Mouse (Mus musculus): ENCODE measurements around the gene Ptpn6. TPM values are rescaled to one million over a fixed set of nuclear protein-coding genes. Genes with fewer than 3 reads are reported as not detected.

The Ptpn6 gene
- polyA plus RNA-seq, 1 experiment from 2014 or later: 24.0 TPM

DNA sequence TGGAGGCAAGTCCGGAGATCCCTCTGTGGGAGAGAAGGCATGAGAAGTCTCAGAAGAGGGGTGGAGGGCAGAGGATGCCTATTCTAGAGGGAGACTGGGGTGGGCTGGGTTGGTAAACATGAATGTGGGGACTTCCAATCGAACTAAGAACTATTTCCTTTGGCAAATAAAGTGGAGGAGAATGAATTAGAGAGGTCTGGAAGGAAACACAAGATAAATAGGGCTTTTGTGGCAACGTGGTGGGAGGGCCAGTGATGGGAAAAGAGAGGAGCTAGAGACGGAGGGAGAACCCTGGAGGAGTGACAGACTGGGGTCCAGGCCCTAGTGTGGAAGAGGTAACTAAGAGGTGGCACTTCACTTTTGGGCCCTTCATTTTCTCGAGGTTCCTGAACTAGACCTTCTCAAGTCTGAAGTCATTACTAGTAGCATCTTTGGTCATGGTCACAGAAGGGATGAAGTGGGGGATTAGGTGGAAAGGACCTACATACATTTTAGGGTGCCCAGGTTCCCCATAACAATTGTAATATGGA, 18.9 kb upstream of the Ptpn6 start:
- 9% methylated on average over 5 of the region's 5 CpGs for WGBS
- Histone ChIP-seq H3K4me1 (ENCODE audit: insufficient read depth, low read depth, low read length) (peaks cover 20% of the 10 kb centered on the region), H3K4me3 (ENCODE audit: low read depth, low read length) (peak overlapping the region; percentile 93), H3K9ac (replicated peaks; ENCODE audit: low read depth) (0 out of 2 replicates have a peak overlapping the region, but pooled peaks have one; percentile 86), H3K4me2 (replicated peaks; ENCODE audit: low read depth, low read length) (peak overlapping the region; percentile 64), H3K36me3 (ENCODE audit: insufficient read depth, low read length) (no peaks in the 10 kb centered on the region), H3K9me3 (ENCODE audit: low read length) (no peaks in the 10 kb centered on the region), H3K27me3 (replicated peaks; ENCODE audit: insufficient read depth, low read length) (no peaks in the 10 kb centered on the region), H3K27ac (ENCODE audit: low read length) (peak overlapping the region; percentile 97)
- ATAC-seq (no peak), DNase-seq (ENCODE audit: low spot score) (no peak)
- TF ChIP-seq EP300 (IDR thresholded peaks at IDR 0.05) (no peak), CTCF (IDR thresholded peaks at IDR 0.05) (no peak)

DNA sequence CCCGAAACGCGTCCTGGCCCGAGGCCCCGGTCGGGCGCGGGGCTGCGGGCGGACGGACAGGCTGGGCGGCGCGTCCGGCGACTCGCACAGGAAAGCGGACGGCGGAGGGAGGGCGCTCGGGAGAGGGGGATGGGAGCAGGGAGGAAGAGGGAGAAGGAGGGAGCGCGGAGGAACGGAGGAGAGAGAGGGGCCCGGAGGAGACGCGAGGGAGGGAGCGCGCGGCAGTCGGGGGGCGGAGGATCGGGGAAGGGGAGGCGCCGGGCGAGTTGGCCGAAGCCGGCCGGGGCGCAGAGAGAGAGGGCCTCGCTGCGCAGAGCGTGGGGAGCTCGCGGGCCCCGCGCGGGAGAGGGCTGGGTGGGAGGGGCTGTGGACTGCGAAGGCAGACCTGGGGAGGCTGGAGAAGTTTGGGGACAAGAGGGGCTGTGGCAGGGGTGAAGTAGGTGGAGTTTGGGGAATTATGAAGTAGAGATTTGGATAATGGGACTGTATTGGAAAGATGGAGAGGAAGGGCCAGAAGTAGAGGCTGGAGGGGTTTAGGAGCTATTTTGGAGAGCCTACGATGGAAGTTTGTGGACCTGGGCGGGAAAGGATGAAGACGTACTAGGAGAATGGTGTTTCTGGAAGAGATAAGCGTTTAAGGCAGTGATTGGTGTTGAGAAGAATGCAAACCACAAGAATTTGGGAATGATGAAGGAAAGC, 18.3 kb upstream of the Ptpn6 start:
- peak overlapping the region; percentile 97 for H3K27ac ChIP-seq (ENCODE audit: low read length)
- TF ChIP-seq CTCF (IDR thresholded peaks at IDR 0.05) (no peak), EP300 (IDR thresholded peaks at IDR 0.05) (no peak)
- no peaks in the 10 kb centered on the region for H3K36me3 ChIP-seq (ENCODE audit: insufficient read depth, low read length)
- no peaks in the 10 kb centered on the region for H3K9me3 ChIP-seq (ENCODE audit: low read length)
- 2% methylated on average over 46 of the region's 54 CpGs for WGBS
- peaks cover 20% of the 10 kb centered on the region for H3K4me1 ChIP-seq (ENCODE audit: insufficient read depth, low read depth, low read length)
- ATAC-seq (peak; percentile 75), DNase-seq (ENCODE audit: low spot score) (peak; percentile 94)
- H3K27me3 ChIP-seq (replicated peaks; ENCODE audit: insufficient read depth, low read length): no peaks in the 10 kb centered on the region
- peak overlapping the region; percentile 86 for H3K9ac ChIP-seq (replicated peaks; ENCODE audit: low read depth)
- peak overlapping the region; percentile 93 for H3K4me3 ChIP-seq (ENCODE audit: low read depth, low read length)
- H3K4me2 ChIP-seq (replicated peaks; ENCODE audit: low read depth, low read length): peak overlapping the region; percentile 64

DNA sequence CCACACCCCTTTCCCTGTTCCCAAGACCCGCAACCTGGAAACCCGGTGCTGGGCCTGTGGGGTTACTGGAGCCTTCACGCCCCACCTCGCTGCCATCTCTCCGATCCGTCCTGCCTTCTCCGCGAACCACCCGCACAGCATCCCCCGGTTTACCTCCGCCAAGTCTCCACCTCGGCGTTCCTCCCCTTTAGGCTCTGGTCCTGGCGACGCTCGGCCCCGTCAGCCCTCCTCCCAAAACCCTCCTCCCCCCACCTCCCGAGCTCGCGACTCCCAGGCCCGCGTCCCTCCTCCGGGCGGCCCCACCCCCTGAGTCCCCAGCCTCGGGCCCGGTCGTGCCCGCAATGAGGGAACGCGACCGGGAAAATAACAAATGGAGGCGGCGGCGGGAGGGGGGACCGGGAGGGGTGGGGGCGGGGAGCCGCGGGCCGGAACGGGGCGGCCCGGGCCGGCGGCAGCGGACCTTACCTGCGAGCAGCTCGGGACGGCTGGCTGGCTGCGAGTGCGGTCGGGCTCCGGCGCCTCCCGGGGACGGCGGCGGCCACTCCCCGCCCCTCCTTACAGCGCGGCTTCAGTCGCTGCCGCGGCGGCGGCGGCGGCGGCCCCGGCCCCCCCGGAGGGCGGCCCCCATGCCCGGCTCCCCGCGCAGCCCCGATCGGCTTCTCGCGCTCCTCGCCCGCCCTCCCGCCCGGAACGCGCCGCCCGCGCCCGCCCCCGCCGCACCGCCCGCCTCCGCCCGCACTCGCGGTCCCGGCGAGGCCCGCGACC, 17.5 kb upstream of the Ptpn6 start, which contains the start of the genes Gm45234 and Atn1:
TSS of gene Gm45234 (minus strand) at position 191 of the 765 bp plus-strand sequence.
TSS of gene Atn1 (minus strand) at position 694 of the 765 bp plus-strand sequence.
- no peaks in the 10 kb centered on the region for H3K27me3 ChIP-seq (replicated peaks; ENCODE audit: insufficient read depth, low read length)
- peak within 1 kb of the TSS; percentile 64 for H3K4me2 ChIP-seq (replicated peaks; ENCODE audit: low read depth, low read length)
- peak within 1 kb of the TSS; percentile 86 for H3K9ac ChIP-seq (replicated peaks; ENCODE audit: low read depth)
- DNase-seq (ENCODE audit: low spot score) (peak; percentile 89), ATAC-seq (peak; percentile 76)
- H3K4me1 ChIP-seq (ENCODE audit: insufficient read depth, low read depth, low read length): peaks cover 20% of the 10 kb centered on the region
- peak within 1 kb of the TSS; percentile 97 for H3K27ac ChIP-seq (ENCODE audit: low read length)
- TF ChIP-seq CTCF (IDR thresholded peaks at IDR 0.05) (no peak), EP300 (IDR thresholded peaks at IDR 0.05) (no peak)
- no peaks in the 10 kb centered on the region for H3K9me3 ChIP-seq (ENCODE audit: low read length)
- H3K36me3 ChIP-seq (ENCODE audit: insufficient read depth, low read length): no peaks in the 10 kb centered on the region
- H3K4me3 ChIP-seq (ENCODE audit: low read depth, low read length): peak within 1 kb of the TSS; percentile 93
- WGBS: under 1% methylated on average over 35 of the region's 100 CpGs

DNA sequence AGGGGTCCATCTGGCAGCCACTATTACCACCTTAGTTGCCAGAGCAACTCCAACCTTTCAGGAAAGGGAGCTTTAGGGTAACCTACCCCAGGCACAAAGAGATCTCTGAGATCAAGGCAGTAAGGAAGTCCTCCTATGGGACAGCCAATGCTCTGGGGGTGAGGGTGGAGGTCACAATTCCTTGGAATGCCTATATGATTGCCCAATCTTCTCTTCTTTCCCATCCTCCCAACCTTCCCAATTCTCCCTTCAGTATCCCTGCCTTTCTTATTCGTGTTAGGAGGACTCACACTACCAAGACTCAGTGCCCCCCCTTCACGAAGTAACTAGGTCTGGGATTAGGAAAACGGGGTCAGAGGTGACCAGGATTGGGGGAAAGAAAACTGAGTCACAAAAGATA, 16.8 kb upstream of the Ptpn6 start:
- DNase-seq (ENCODE audit: low spot score) (peak; percentile 58), ATAC-seq (no peak)
- H3K27ac ChIP-seq (ENCODE audit: low read length): peak overlapping the region; percentile 97
- H3K9ac ChIP-seq (replicated peaks; ENCODE audit: low read depth): peak overlapping the region; percentile 86
- peak overlapping the region; percentile 93 for H3K4me3 ChIP-seq (ENCODE audit: low read depth, low read length)
- H3K4me2 ChIP-seq (replicated peaks; ENCODE audit: low read depth, low read length): peak overlapping the region; percentile 64
- no peaks in the 10 kb centered on the region for H3K36me3 ChIP-seq (ENCODE audit: insufficient read depth, low read length)
- H3K4me1 ChIP-seq (ENCODE audit: insufficient read depth, low read depth, low read length): peaks cover 20% of the 10 kb centered on the region
- H3K27me3 ChIP-seq (replicated peaks; ENCODE audit: insufficient read depth, low read length): no peaks in the 10 kb centered on the region
- TF ChIP-seq EP300 (IDR thresholded peaks at IDR 0.05) (no peak), CTCF (IDR thresholded peaks at IDR 0.05) (no peak)
- 6% methylated on average over 3 of the region's 3 CpGs for WGBS
- no peaks in the 10 kb centered on the region for H3K9me3 ChIP-seq (ENCODE audit: low read length)

DNA sequence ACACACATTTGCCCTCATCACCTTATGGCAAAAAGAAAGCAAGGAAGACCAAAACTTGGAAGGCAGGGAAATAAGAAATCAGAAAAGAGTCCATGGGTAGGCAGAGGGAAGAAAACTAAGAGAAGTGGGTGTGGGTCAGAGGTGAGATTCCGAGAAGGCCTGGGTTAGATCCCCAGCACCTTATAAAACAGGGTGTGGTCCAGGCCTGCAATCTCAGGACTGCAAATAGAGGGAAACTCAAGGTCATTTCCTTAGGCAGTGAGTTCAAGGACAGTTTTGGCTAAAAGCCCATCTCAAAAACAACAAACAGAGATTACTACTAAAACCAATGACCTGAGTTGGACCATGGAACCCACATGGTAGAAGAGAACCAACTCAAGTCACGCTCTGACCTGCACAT, 15.3 kb upstream of the Ptpn6 start:
- WGBS: 74% methylated on average over 2 of the region's 2 CpGs

DNA sequence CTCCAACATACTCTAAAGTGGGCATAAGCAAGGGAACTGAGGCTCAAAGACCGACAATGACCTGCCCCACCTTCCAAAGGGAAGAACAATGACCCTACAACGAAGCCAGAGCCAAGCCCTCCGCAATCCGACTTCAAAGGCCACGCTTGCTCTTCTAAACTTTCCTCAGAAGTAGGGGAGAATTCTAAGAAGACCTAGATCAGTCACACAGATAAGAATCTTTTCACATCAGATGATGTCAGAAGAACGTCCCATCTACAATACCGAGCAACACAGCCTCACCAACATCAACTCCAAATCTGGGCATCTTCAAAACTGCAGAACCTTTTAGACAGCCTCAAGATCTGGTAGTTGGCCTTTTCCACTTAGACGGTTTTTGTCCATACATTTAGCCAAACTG, 11.9 kb upstream of the Ptpn6 start:
- 74% methylated on average over 8 of the region's 8 CpGs for WGBS
- Histone ChIP-seq H3K9me3 (ENCODE audit: low read length) (no peaks in the 10 kb centered on the region), H3K4me1 (ENCODE audit: insufficient read depth, low read depth, low read length) (no peaks in the 10 kb centered on the region; the same call in 1 of the 2 replicates), H3K27me3 (replicated peaks; ENCODE audit: insufficient read depth, low read length) (no peaks in the 10 kb centered on the region), H3K4me3 (ENCODE audit: low read depth, low read length) (no peak overlapping the region), H3K4me2 (replicated peaks; ENCODE audit: low read depth, low read length) (no peak overlapping the region), H3K27ac (ENCODE audit: low read length) (no peak overlapping the region), H3K9ac (replicated peaks; ENCODE audit: low read depth) (no peak overlapping the region), H3K36me3 (ENCODE audit: insufficient read depth, low read length) (0 out of 2 replicates have a peak, but pooled peaks cover 3% of the 10 kb centered on the region)
- DNase-seq (ENCODE audit: low spot score) (no peak), ATAC-seq (no peak)
- TF ChIP-seq CTCF (IDR thresholded peaks at IDR 0.05) (no peak), EP300 (IDR thresholded peaks at IDR 0.05) (no peak)

More for the DNA sequence above, 15.3 kb upstream of the Ptpn6 start:
- TF ChIP-seq CTCF (IDR thresholded peaks at IDR 0.05) (no peak), EP300 (IDR thresholded peaks at IDR 0.05) (no peak)
- Histone ChIP-seq H3K27ac (ENCODE audit: low read length) (no peak overlapping the region), H3K4me2 (replicated peaks; ENCODE audit: low read depth, low read length) (no peak overlapping the region), H3K9me3 (ENCODE audit: low read length) (no peaks in the 10 kb centered on the region), H3K36me3 (ENCODE audit: insufficient read depth, low read length) (0 out of 2 replicates have a peak, but pooled peaks cover 3% of the 10 kb centered on the region), H3K27me3 (replicated peaks; ENCODE audit: insufficient read depth, low read length) (no peaks in the 10 kb centered on the region), H3K9ac (replicated peaks; ENCODE audit: low read depth) (no peak overlapping the region), H3K4me3 (ENCODE audit: low read depth, low read length) (no peak overlapping the region), H3K4me1 (ENCODE audit: insufficient read depth, low read depth, low read length) (peaks cover 16% of the 10 kb centered on the region)
- DNase-seq (ENCODE audit: low spot score): no peak
- no peak for ATAC-seq

Measured in lung, postnatal 0 days (tissue).